ENCODE assay signal across 24 mouse cellular contexts in genomic region chr13:81534916-81535315, GRCm38 (mm10).
DNase-seq lines count a peak whose midpoint lies in the region; ATAC-seq and TF ChIP-seq lines count a peak whose summit lies in the region.
"Had no signal": no experiment of that assay in that cellular context is flagged by ENCODE, and none has a peak within 500 bp of the region (broad histone marks: within the 10 kb centered on the region; RNA-seq: fewer than 3 reads in every experiment).

No protein-coding gene starts in this region.

- no peaks in the 10 kb centered on the region for H3K27me3 ChIP-seq in limb, embryonic 14.5 days (ENCODE audit: control insufficient read depth, insufficient read depth, low read length)
- no peaks in the 10 kb centered on the region for H3K27me3 ChIP-seq in limb, embryonic 10.5 days (ENCODE audit: low read depth, poor library complexity, severe bottlenecking)
- H3K27me3 ChIP-seq: CH12.LX; embryonic facial prominence, embryonic 12.5 days; hindbrain, embryonic 12.5 days; hindbrain, embryonic 15.5 days had no signal

- no peak overlapping the region for H3K4me2 ChIP-seq in limb, embryonic 14.5 days (replicated peaks; ENCODE audit: low read depth, low read length, severe bottlenecking)
- H3K4me2 ChIP-seq: embryonic facial prominence, embryonic 12.5 days; heart, embryonic 11.5 days; hindbrain, embryonic 12.5 days; hindbrain, embryonic 15.5 days had no signal

- ATAC-seq in limb, embryonic 14.5 days (ENCODE audit: low FRiP score, low read depth), result no peak
- ATAC-seq: forebrain, embryonic 14.5 days; forebrain, postnatal 0 days had no signal

- no peak for TF ChIP-seq POLR2A in limb, embryonic 14.5 days (IDR thresholded peaks at IDR 0.05; ENCODE audit: borderline replicate concordance, extremely low read depth, insufficient read depth, insufficient read length)

- H3K4me1 ChIP-seq in limb, embryonic 14.5 days (ENCODE audit: control insufficient read depth, insufficient read depth, low read length), result no peaks in the 10 kb centered on the region
- H3K4me1 ChIP-seq in limb, embryonic 10.5 days, result no peaks in the 10 kb centered on the region
- H3K4me1 ChIP-seq: embryonic facial prominence, embryonic 12.5 days; hindbrain, embryonic 12.5 days; hindbrain, embryonic 15.5 days had no signal

- no peak overlapping the region for H3K4me3 ChIP-seq in limb, embryonic 14.5 days (replicated peaks; ENCODE audit: low read length)
- no peak overlapping the region for H3K4me3 ChIP-seq in limb, embryonic 10.5 days
- H3K4me3 ChIP-seq: embryonic facial prominence, embryonic 12.5 days; gastrocnemius, adult 2 months; hindbrain, embryonic 12.5 days; hindbrain, embryonic 15.5 days had no signal

- 82% methylated on average over 2 of the region's 2 CpGs for WGBS in limb, embryonic 14.5 days
- 92% methylated on average over 2 of the region's 2 CpGs for WGBS in limb, embryonic 10.5 days

- no peaks in the 10 kb centered on the region for H3K36me3 ChIP-seq in limb, embryonic 14.5 days (ENCODE audit: control insufficient read depth, insufficient read depth, low read length)
- no peaks in the 10 kb centered on the region for H3K36me3 ChIP-seq in limb, embryonic 10.5 days
- H3K36me3 ChIP-seq: embryonic facial prominence, embryonic 12.5 days; G1E; hindbrain, embryonic 15.5 days had no signal

- H3K9ac ChIP-seq in limb, embryonic 14.5 days (ENCODE audit: low read depth, low read length, severe bottlenecking), result no peak overlapping the region
- H3K9ac ChIP-seq: embryonic facial prominence, embryonic 12.5 days; forebrain, postnatal 0 days; hindbrain, embryonic 12.5 days; hindbrain, embryonic 15.5 days had no signal

- no peaks in the 10 kb centered on the region for H3K9me3 ChIP-seq in limb, embryonic 14.5 days (ENCODE audit: control insufficient read depth, low read length)
- H3K9me3 ChIP-seq in limb, embryonic 10.5 days (replicated peaks), result no peaks in the 10 kb centered on the region
- H3K9me3 ChIP-seq: embryonic facial prominence, embryonic 12.5 days; G1E; hindbrain, embryonic 12.5 days; hindbrain, embryonic 15.5 days had no signal

- DNase-seq in limb, embryonic 14.5 days (ENCODE audit: low spot score), result peak; percentile 17
- no peak for DNase-seq in limb, embryonic 10.5 days (ENCODE audit: low spot score)
- DNase-seq in 416B (ENCODE audit: low read depth) (peak; percentile 17), NIH3T3 (ENCODE audit: low read depth) (peak; percentile 48)
- peak; percentile 10 for DNase-seq in fibroblast of lung, adult 2 months (ENCODE audit: low read depth)
- no peak for DNase-seq in gastrocnemius, adult 8-10 months (ENCODE audit: low spot score in 2 of 2)
- no peak for DNase-seq in right cerebral cortex, postnatal 25 days
- DNase-seq: adrenal gland, postnatal 14 days; B cell, adult 2 months; cerebellum, adult 11-12 months; cerebellum, adult 9-10 months; cerebellum, postnatal 14 days; forebrain, postnatal 0 days; gastrocnemius, adult 2 months; gastrocnemius, postnatal 36 days; kidney, adult 11 months; kidney, adult 8-10 months had no signal

- H3K27ac ChIP-seq in limb, embryonic 14.5 days (replicated peaks; ENCODE audit: low read depth, low read length), result no peak overlapping the region
- no peak overlapping the region for H3K27ac ChIP-seq in limb, embryonic 10.5 days
- H3K27ac ChIP-seq: embryonic facial prominence, embryonic 12.5 days; gastrocnemius, adult 2 months; hindbrain, embryonic 12.5 days; hindbrain, embryonic 15.5 days had no signal

Comparison
In these comparisons a context has a peak if more than half of its experiments do, and no peak if none do; other contexts are left out.
1. DNase-seq: peak in limb, embryonic 14.5 days (single experiment), 416B (single experiment), NIH3T3 (single experiment) and fibroblast of lung, adult 2 months (single experiment); none in limb, embryonic 10.5 days (single experiment), gastrocnemius, adult 8-10 months (0 of 2) and right cerebral cortex, postnatal 25 days (single experiment).